Mouse (Mus musculus) embryonic fibroblast, embryonic 13.5 days (primary cell): ENCODE results near the gene Trim29.

Source experiments
- CTCF ChIP-seq: IDR thresholded peaks from 2 replicates; pipeline ENCODE4 v1.5.1; 2011; ENCODE audit warnings: mild to moderate bottlenecking, control low read depth, low read length, moderate library complexity, borderline replicate concordance; ENCODE audit not compliant: insufficient read depth
- POLR2A ChIP-seq: IDR thresholded peaks from 2 replicates; pipeline ENCODE4 v1.6.1; 2011; ENCODE audit warnings: low read depth, mild to moderate bottlenecking, control low read depth, low read length, moderate library complexity

DNA sequence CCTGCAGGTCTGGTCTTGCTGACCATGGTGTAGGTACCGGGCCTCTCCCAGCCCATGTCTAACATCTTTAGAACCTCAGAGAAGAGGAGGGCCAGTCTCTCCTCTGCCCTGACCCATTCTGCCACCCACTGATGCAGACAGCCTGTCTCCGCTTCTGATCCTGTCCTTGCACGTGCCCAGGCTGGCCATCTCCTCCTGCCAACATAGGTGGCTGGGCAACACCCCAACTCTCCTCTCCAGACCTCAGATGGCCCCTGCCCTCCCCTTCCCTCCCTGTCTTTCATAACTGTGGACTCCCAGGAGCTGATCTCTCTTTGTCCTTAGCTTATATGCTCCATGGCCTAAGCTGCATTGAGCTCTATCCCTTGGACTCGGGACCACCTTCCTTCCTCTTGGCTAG, 5.8 kb downstream of the Trim29 start:
- TF ChIP-seq CTCF = no peak
- no peak for TF ChIP-seq POLR2A
